Mouse (Mus musculus) CD4-positive helper T cell, adult 2 months (primary cell): ENCODE data around the gene Tnip1.

Experiments used
- DNase-seq: peaks from one replicate; pipeline ENCODE4 v3.0.0-alpha.2; 2012; ENCODE audit warnings: low read depth, missing footprints, low spot score

Tnip1 gene

DNA sequence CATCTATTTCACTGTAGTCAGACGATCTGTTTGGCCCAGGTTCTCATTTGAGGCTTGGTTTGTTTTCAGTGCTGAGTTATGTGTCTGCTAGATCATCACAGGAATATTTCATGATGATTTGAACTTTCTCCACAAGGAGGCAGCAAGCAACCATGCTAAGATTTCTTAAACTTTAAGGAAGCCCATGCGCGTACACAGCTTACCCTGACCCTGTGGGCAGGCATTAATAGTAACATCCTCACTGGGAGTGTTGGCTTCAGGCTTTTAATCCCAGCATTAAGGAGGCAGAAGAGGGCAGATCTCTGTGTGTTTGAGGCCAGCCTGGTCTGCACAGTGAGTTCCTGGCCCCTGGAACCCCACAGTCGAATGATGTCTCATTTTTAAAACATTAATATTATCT, 83.3 kb downstream of the Tnip1 start:
- DNase-seq: peak; percentile 80

DNA sequence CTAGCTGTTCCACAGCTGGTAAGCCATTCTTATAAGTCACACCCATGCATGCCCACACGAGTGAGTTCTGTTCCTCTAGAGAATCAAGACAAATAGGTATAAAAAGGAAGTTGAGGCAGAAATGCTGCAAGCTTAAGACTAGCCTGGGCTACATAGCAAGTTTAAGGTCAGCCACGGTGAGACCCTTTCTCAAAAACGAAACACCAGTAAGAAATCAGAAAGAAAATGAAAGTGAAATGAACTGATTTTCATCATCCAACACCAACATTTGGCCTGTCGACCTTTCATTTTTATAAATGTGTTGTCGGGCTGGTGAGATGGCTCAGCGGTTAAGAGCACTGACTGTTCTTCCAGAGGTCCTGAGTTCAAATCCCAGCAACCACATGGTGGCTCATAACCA, 83.8 kb downstream of the Tnip1 start:
- DNase-seq: no peak

DNA sequence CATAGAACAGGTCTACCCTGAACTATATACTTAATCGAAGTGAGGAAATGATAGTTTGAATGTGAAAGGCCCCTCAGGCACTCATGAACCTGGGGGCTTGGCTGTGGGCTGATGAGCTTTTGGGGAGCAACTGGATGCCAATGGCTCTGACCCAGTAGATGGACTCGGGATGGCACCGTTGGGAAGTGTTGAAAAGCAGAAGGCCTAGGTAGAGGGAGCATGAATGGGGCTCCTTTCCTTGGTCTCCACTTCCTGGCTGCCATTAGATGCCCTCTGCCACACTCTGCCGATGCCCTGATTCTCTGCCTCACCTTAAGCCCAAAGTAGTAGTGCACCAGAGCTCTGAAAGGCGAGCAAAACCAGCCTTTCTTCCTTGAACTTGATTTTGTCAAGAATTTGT, 86.7 kb downstream of the Tnip1 start:
- no peak for DNase-seq

- no peak for DNase-seq
Measured at GRCm38 (mm10) chr11:54871831-54872537, 90.7 kb downstream of the Tnip1 start.

DNA sequence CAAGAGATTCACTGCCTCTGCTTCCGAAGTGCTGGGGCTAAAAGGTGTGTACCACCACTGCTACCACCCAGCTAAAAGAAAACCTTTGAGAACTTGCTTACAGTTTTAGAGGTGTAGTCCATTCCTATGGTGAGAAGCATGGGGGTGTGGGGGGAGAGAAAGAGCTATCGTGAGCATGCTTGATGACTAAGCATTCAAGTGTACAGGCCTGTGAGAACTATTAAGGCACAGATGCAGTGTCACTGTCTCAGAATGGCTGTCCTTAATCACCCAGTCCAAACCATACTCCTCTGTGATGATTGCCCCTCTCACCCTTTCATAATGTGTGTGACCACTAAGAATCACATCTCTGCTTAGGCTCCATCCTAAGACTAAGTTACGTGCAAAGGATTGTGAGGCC, 93.4 kb downstream of the Tnip1 start:
- no peak for DNase-seq

- DNase-seq: no peak
Measured at GRCm38 (mm10) chr11:54868445-54868844, 94.3 kb downstream of the Tnip1 start.

- DNase-seq: no peak
Measured at GRCm38 (mm10) chr11:54867903-54868434, 94.7 kb downstream of the Tnip1 start.

- DNase-seq: no peak
Measured at GRCm38 (mm10) chr11:54867049-54867385, 95.7 kb downstream of the Tnip1 start.

GRCm38 (mm10) chr11:54866119-54867048, 96.3 kb downstream of the Tnip1 start, which contains the start of gene Hint1:
Gene Hint1 (plus strand): TSS chr11:54866383.
- DNase-seq: peak; percentile 92

DNA sequence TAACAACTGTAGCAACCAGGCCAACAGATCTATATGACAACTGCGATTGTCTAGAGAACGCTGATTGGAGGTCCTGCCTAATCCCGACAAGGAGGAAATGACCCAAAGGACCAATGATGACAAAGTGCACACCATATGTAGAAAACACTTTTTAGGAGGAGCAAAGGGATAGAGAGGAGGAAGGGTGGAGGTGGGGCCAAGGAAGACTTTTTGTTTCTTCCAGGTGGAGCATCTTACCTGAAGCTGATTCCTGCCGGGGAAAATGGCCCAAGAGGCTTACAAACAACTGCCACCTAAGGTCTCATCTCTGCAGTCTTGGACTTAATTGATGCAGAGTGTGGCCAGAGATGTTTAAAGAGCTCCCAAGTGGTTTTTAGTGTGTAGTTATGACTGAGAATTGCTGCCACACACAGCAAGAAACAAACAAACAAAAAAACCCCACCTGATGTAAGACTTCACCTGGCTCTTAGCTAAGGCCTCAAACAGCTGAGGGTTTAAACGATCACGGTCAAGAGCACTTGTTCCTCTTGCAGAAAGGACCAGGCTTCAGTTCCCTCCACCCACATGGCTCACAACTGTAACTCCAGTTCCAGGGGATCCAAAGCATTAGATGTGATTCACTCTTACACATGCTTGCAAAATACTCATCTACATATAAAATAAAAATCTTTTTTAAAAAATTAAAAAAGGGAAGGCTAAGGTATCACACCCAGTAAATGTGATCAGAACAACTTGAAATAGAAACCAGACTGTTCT, 97.2 kb downstream of the Tnip1 start:
- peak; percentile 16 for DNase-seq

GRCm38 (mm10) chr11:54862621-54863520, 99.8 kb downstream of the Tnip1 start:
- peak; percentile 45 for DNase-seq

- peak; percentile 20 for DNase-seq
Measured at GRCm38 (mm10) chr11:54861471-54862420, 101.0 kb downstream of the Tnip1 start.
